Mouse (Mus musculus) fat pad, adult 2 months (tissue): ENCODE data around the gene Gtf2a2.

Source experiments
- DNase-seq: peaks from one replicate; pipeline ENCODE4 v3.0.0-alpha.2; 2011; ENCODE audit warnings: low read depth, low spot score; ENCODE audit errors: extremely low read depth

Gene Gtf2a2

GRCm38 (mm10) chr9:70052730-70053129 lies 40.4 kb downstream of the Gtf2a2 start:
- DNase-seq: no peak

GRCm38 (mm10) chr9:70053411-70053810 lies 41.1 kb downstream of the Gtf2a2 start:
- DNase-seq: no peak

- no peak for DNase-seq
Observed at GRCm38 (mm10) chr9:70062012-70062411, 49.7 kb downstream of the Gtf2a2 start.

GRCm38 (mm10) chr9:70067497-70067896 lies 55.1 kb downstream of the Gtf2a2 start:
- DNase-seq: no peak

DNA sequence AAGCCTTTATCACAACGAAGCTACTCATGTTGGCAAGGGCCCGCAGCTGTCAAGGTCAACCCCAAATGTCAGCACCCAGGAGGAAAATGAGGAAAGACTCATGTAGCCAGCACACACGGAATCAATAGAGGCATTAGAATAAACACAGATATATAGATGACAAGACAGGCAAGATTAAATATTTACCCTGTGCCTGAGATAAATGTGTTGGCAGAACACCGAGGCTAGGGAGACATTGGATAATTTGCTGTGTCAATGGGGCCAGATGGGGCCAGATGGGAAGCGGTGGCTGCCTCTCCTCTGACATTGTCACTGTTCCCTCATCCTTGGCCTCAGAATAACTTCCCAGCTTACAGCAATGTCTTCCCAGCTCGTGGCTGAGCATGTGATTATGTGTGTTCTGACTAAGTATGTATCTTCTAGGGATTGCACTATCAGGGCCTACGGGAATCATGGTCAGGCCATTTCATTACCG lies 57.6 kb downstream of the Gtf2a2 start:
- DNase-seq: no peak

DNA sequence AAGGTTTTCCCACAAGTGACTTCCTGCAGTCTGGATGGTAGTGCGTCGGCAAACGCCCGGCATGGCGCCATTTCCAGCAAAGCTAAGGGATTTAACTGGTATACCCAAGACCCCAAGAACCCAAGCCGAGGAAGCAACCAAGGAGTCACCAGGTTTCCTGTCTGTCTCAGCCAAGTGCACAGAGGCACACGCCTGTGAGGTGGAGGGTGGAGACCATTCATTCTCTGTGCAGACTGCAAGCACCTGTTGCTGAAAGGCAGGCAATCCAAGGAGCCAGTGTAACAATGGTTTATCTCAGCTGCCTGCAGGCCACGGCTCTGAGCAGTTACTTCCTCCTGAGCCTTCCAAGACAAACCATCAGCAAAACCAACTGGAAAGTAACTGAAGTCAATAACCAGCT lies 60.0 kb downstream of the Gtf2a2 start:
- no peak for DNase-seq
